Mouse (Mus musculus): Measurements from ENCODE around the gene Cbx1.

Cbx1 gene

DNA sequence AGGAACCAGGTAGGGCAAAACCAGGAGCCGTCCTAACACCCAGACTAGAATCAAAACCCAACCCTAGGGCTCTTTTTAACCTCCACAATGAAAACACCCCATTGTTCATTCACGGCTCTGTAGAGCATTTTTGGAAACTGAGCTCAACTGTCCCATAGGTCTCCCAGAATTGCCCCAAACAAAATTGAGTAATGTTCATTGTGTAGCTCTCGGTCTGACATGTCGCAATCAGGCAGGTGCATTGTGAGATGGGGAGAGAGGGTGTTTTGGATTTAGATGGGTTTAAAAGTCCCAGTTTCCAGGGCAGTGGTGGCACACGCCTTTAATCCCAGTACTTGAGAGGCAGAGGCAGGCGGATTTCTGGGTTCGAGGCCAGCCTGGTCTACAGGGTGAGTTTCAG lies 50.5 kb downstream of the Cbx1 start:
- no peak for TF ChIP-seq GATA4 (IDR thresholded peaks at IDR 0.05; ENCODE audit: insufficient replicate concordance, low read length)

DNA sequence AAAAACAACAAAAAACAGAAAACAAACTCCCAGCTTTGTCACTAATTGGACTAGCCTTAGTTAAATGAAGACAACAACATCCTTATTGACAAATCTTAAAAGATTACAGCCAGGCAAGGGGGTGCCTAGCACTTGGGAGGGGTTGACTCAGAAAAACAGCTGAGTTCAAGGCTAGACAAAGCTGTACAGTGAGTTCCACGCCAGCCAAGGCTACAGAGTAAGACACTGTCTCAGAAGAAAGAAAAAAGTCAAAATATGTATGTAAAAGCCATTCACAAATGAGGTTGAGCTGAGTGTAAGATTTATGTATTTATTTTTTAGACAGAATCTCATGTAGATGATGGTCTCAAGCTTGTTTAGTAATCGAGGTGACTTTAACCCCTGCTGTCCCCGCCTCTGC lies 51.0 kb downstream of the Cbx1 start:
- no peak for TF ChIP-seq GATA4 (IDR thresholded peaks at IDR 0.05; ENCODE audit: insufficient replicate concordance, low read length)

DNA sequence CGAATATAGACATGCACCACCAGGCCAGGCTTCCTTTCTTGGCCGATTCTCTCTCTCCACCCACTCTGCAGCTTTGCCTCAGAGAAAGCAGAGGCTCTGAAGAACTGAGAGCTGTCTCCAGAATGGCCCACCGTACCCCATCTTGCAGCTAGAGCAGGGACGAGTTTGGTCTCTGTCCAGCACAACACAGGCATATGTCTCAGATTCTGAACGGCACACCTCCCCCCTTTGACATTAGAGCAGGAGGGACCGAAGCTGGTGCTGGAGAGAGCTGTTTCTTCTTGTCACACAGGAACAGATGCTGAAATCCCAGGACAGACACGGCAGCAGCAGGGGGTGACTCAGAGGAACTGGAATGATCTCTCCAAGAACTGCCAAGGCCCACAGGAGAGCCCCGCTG lies 51.4 kb downstream of the Cbx1 start:
- no peak for TF ChIP-seq GATA4 (IDR thresholded peaks at IDR 0.05; ENCODE audit: insufficient replicate concordance, low read length)

DNA sequence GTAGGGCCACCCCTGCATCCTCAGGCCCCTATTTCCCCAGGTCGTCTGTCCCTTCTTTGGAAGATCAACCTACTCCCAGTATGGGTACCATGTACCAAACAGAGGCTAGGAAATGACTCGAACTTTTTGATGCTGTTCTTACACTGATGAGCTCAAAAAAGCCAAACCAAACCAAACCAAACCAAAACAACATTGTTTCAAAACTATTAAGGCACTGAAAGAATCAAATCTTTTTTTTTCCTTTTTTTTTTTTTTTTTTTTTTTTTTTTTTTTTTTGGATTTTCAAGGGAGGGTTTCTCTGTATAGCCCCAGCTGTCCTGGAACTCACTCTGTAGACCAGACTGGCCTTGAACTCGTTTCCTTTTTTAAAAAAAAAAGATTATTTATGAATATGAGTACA lies 54.7 kb downstream of the Cbx1 start:
- no peak for TF ChIP-seq GATA4 (IDR thresholded peaks at IDR 0.05; ENCODE audit: insufficient replicate concordance, low read length)

DNA sequence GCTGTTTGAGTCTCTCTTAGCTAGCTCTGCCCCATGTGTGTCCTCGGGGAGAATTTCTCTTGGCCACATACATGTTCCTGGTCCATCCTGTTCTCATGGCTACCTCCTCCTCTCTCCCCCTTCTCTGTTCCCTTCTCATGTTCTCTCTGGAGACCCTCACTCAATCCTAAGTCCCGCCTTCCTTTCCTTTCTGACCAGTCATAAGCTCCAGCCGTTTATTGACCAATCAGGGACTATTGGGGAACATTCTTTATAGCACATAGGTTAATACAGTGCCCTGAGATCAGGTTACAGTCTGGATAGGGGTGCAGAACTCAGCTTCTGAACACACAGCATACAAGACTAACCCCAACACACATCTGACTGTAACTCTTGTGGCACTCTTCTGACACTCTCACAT lies 58.3 kb downstream of the Cbx1 start:
- TF ChIP-seq GATA4 (IDR thresholded peaks at IDR 0.05; ENCODE audit: insufficient replicate concordance, low read length): no peak

DNA sequence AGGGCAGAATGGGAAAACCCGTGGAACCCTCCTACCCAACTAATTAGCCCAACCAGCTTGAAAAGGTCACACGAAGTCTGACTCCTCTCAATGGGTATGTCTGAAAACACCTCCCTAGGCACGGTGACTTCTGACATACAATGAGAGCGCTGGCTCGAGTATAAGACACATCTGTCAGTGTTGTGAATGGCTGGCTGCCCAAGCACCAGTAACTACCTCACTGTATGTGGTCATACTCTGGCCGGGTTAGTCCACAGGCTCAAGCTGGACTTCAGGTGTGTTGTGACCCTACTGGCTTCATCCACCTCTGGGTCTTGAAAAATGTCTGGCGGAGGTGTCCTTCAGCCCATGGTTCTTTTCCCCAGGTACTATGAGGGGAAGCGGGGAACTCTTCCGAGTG lies 59.8 kb downstream of the Cbx1 start:
- TF ChIP-seq GATA4 (IDR thresholded peaks at IDR 0.05; ENCODE audit: insufficient replicate concordance, low read length): no peak

DNA sequence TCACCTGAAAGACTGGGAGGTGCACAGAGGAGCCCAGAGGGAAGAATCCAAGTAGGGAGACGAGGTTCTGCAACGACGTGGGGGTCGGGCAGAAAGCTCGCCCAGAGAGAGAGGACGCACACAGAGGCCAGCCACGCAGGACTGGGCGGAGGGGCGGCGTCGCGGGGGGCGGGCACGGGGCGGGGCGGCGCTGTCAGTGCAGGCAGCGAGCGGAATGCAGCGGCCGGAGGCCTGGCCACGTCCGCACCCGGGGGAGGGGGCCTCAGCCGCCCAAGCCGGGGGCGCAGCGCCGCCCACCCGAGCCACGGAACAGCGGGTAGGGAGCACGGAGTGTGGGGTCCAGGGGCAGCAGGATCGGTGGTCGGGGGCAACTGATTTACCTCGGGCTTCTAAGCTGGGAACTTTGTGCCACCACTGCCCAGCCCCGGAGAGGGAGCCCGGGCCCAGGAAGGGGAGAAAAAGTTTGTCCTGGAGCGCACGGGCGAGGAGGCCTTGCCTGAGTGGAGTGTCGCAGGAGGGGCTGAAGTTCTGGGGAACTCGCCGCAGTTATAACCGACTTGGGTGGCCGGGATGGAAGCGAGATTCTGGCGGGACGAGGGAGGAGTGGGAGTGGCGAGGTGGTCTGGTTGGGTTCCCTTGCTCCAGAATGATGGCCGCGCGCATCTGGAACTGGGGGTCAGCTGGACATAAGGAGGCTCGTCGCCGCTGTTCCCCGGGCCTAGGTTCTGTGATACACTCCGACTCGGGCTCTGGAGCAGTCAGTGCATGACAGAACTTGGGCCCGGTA lies 60.9 kb downstream of the Cbx1 start, which contains the start of gene Copz2:
Gene Copz2, plus strand, starts transcription at position 190 of the 787 bp plus-strand sequence.
- no peak for TF ChIP-seq GATA4 (IDR thresholded peaks at IDR 0.05; ENCODE audit: insufficient replicate concordance, low read length)

DNA sequence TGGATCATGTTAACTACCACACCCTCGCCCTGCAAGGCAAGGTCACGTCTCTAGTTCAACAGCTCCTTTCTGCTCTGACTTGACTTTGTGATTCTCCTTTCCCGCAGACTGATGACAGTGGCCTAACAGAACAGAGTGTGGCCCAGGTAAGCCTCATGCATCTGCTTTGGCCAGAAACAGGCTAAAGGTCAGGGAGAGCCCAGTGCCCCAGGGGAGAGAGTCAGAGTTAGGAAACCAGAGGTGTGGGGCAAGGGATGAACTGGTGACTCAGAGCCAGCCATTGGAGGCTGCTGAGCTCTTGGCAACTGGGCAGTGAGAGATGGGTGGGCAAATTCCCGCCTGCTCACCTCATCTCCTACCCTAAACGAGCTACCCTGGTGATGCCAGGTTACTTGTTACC lies 68.5 kb downstream of the Cbx1 start:
- TF ChIP-seq GATA4 (IDR thresholded peaks at IDR 0.05; ENCODE audit: insufficient replicate concordance, low read length): no peak
